Mouse (Mus musculus) lung, postnatal 0 days (tissue): ENCODE results near the gene Eif4h. TPM values are rescaled to one million over a fixed set of nuclear protein-coding genes. Genes with fewer than 3 reads are reported as not detected.

Source experiments
- ATAC-seq: fragments of 200-750 bp; cut with Nextera tagmentation; 2 replicates; pipeline ENCODE4 v1.8.0; 2017; ENCODE audit warnings: moderate library complexity
- DNase-seq: peaks from one replicate; pipeline ENCODE4 v3.0.0-alpha.2; 2016; ENCODE audit warnings: low spot score
- H3K27ac ChIP-seq: fragments of 300-500 bp; sonication (generic); 2 replicates; pipeline ENCODE4 v1.5.1; 2014; ENCODE audit warnings: antibody characterized with exemption, mild to moderate bottlenecking, low read length, mixed read lengths
- H3K27me3 ChIP-seq: fragments of 300-500 bp; sonication (generic); replicated peaks from 2 replicates; pipeline ENCODE4 v1.6.1; 2014; ENCODE audit warnings: low read length, mixed read lengths; ENCODE audit not compliant: insufficient read depth
- H3K36me3 ChIP-seq: fragments of 300-500 bp; sonication (generic); 2 replicates; pipeline ENCODE4 v1.6.1; 2014; ENCODE audit warnings: low read length, mixed read lengths; ENCODE audit not compliant: insufficient read depth
- H3K4me1 ChIP-seq: fragments of 300-500 bp; sonication (generic); 2 replicates; pipeline ENCODE4 v1.6.1; 2014; ENCODE audit warnings: antibody characterized with exemption, low read depth, low read length, mixed read lengths; ENCODE audit not compliant: insufficient read depth
- H3K4me2 ChIP-seq: fragments of 300-500 bp; sonication (generic); replicated peaks from 2 replicates; pipeline ENCODE4 v1.6.1; 2014; ENCODE audit warnings: low read depth, mild to moderate bottlenecking, low read length, moderate library complexity, mixed read lengths
- H3K4me3 ChIP-seq: fragments of 300-500 bp; sonication (generic); 2 replicates; pipeline ENCODE4 v1.5.1; 2014; ENCODE audit warnings: low read depth, low read length
- H3K9ac ChIP-seq: fragments of 300-500 bp; sonication (generic); replicated peaks from 2 replicates; pipeline ENCODE4 v1.6.1; 2014; ENCODE audit warnings: low read depth, mild to moderate bottlenecking
- H3K9me3 ChIP-seq: fragments of 300-500 bp; sonication (generic); 2 replicates; pipeline ENCODE4 v1.6.1; 2016; ENCODE audit warnings: low read length, mixed read lengths
- CTCF ChIP-seq: IDR thresholded peaks from 2 replicates; pipeline ENCODE4 v1.5.1; 2016; ENCODE audit warnings: antibody characterized with exemption, mild to moderate bottlenecking
- EP300 ChIP-seq: IDR thresholded peaks from 2 replicates; pipeline ENCODE4 v1.6.1; 2016; ENCODE audit warnings: antibody characterized with exemption, mild to moderate bottlenecking, control low read depth
- WGBS: fragments of 180-500 bp; shearing (Covaris S2); extraction: QIAGEN DNeasy Blood & Tissue Kit; methylation state at CpG from one replicate; pipeline ENCODE4 v1.1.7; 2014; 5-methylcytosine and 5-hydroxymethylcytosine counted together
- polyA plus RNA-seq: library from polyadenylated mRNA; unstranded; fragments of >200 nt; fragmentation: Nextera tagmentation; extraction: Ambion mirVana; gene quantifications from 2 replicates; pipeline ENCODE4 v1.2.1, GENCODE M21; 2015

Eif4h gene
- 403 and 485 TPM in 2 replicates for polyA plus RNA-seq

DNA sequence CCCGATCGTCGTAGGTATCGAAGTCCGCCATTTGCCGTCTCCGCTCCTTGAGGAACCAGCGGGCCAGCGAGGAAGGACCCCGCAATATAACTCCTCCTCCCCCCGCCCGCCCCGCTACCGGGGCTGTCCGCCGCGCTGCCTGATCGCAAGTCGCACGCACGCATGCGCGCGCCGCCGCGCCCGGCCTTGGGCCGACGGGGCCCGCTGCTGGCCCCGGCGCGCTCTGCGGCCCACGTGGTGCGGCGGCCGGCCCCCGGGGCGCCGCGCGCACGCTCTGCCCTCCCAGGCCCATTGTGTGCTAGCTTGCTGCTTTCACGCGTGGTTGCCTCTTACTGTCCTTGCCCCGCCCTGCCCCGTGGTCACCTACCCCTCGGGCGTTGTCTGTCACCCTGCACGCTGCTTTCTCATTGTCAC is at the start of gene Eif4h:
TSS of gene Eif4h (minus strand) at position 222 of the 414 bp plus-strand sequence.
- Histone ChIP-seq H3K27ac (peak within 1 kb of the TSS; percentile 99), H3K9ac (peak within 1 kb of the TSS; percentile 99), H3K27me3 (no peaks in the 10 kb centered on the region), H3K9me3 (no peaks in the 10 kb centered on the region), H3K4me1 (peaks cover 9% of the 10 kb centered on the region), H3K36me3 (peaks cover 4% of the 10 kb centered on the region; the same call in 1 of the 2 replicates), H3K4me3 (peak within 1 kb of the TSS; percentile 99), H3K4me2 (peak within 1 kb of the TSS; percentile 57)
- peak; percentile 98 for DNase-seq
- no peak for TF ChIP-seq CTCF
- ATAC-seq, result peak; percentile 95
- WGBS, result 0% methylated on average over 30 of the region's 52 CpGs

DNA sequence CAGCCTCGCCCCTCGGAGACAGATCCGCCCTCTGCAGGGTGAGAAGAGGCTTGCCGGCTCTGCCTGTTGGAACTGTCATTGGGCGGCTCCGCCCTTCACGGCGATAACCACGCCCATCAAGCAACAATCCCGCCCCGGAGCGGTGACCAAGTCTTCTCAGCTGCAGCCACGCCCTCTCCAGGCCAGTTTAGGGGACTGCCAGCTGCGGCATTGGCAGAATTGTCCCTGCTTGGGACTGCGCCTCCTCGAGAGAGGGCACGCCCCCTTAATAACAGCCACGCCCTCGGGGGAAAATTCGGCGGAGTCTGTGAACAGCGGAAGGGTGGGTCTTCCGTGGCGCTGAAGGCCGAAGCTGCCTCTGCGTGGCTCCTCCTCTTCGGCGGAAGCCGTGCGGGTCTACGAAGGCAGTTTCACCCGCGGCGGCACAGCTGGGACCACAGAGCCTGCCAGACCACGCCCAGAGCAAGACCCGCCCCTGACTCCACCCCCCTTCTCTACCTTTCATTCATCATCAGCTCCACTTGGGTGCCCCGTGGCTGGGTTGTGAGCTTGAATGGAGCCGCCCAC is 49.5 kb upstream of the Eif4h start:
- Histone ChIP-seq H3K27me3 (no peaks in the 10 kb centered on the region), H3K9me3 (no peaks in the 10 kb centered on the region), H3K4me3 (peak overlapping the region; percentile 76), H3K9ac (no peak overlapping the region), H3K4me1 (peaks cover 4% of the 10 kb centered on the region; the same call in 1 of the 2 replicates), H3K36me3 (no peaks in the 10 kb centered on the region), H3K27ac (peak overlapping the region; percentile 59), H3K4me2 (peak overlapping the region; percentile 89)
- peak; percentile 51 for TF ChIP-seq EP300
- TF ChIP-seq CTCF, result peak; percentile 71
- DNase-seq (peak; percentile 100), ATAC-seq (peak; percentile 96)
- 1% methylated on average over 33 of the region's 38 CpGs for WGBS

DNA sequence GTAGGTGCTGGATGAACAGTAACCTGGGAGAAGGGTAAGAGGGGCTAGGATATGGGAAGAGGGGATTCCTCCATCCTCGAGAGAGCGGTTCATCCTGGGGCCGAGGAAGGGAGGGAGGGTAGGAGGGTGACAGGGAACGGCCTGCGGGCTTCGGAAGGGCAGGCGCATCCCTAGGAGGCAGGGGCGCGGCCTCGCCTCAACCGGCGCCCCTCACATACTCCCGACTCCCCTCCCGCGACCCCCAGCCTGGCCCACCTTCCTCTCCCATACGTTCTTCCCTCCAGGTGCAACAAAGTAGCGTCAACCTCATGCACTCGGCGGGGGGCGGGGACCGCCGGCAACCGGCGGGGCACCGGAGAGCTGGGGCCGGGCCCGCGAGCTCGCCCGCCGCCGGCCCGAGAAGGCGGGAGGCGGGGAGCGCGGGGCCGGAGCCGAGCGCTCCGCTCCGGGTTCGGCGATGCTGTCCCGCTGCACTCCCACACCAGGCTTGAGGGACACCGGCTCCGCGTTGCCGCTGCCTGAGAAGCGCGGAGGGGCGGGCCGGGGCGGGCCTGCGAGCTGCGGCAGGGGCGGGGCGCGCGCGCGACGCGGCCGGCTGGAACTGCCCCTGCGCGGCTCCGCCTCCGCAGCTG is 48.9 kb upstream of the Eif4h start, which contains the start of gene Limk1:
TSS of gene Limk1 (minus strand) at position 513 of the 632 bp plus-strand sequence.
- H3K4me2 ChIP-seq, result peak within 1 kb of the TSS; percentile 89

DNA sequence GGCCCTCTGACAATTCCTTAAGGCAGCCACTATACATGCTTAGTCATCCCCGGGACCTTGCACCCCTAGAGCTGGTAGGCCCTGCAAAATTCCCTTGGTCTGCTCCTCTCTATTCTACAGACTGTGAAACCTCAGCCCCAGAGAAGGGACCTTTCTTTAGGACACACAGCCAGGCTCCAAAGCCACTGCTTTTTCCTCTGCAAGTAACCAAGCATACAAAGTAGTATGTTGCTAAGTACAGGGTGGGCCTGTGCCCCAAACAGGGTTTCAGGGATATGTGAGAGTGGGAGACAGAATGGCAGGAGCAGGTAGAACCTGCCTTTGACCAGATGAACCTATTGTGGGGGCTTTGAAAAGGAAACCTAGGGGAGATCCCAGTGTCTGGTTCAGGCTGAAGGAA is 47.9 kb upstream of the Eif4h start:
- H3K36me3 ChIP-seq, result no peaks in the 10 kb centered on the region
- H3K9me3 ChIP-seq, result no peaks in the 10 kb centered on the region
- H3K9ac ChIP-seq, result no peak overlapping the region
- no peak overlapping the region for H3K27ac ChIP-seq
- DNase-seq, result no peak
- peak overlapping the region; percentile 89 for H3K4me2 ChIP-seq
- H3K4me3 ChIP-seq, result peak overlapping the region; percentile 76
- peaks cover 4% of the 10 kb centered on the region; the same call in 1 of the 2 replicates for H3K4me1 ChIP-seq
- TF ChIP-seq CTCF, result no peak
- no peak for ATAC-seq
- H3K27me3 ChIP-seq, result no peaks in the 10 kb centered on the region
- WGBS, result 89% methylated on average over 1 of the region's 1 CpGs

More for the DNA sequence above, 48.9 kb upstream of the Eif4h start, which contains the start of gene Limk1:
- DNase-seq, result no peak
- Histone ChIP-seq H3K9me3 (no peaks in the 10 kb centered on the region), H3K36me3 (no peaks in the 10 kb centered on the region), H3K4me3 (peak within 1 kb of the TSS; percentile 76), H3K27ac (peak within 1 kb of the TSS; percentile 59), H3K4me1 (peaks cover 4% of the 10 kb centered on the region; the same call in 1 of the 2 replicates), H3K9ac (peak within 1 kb of the TSS; percentile 58), H3K27me3 (no peaks in the 10 kb centered on the region)
- under 1% methylated on average over 47 of the region's 69 CpGs for WGBS
- TF ChIP-seq CTCF, result no peak
- TF ChIP-seq EP300, result no peak
- no peak for ATAC-seq

DNA sequence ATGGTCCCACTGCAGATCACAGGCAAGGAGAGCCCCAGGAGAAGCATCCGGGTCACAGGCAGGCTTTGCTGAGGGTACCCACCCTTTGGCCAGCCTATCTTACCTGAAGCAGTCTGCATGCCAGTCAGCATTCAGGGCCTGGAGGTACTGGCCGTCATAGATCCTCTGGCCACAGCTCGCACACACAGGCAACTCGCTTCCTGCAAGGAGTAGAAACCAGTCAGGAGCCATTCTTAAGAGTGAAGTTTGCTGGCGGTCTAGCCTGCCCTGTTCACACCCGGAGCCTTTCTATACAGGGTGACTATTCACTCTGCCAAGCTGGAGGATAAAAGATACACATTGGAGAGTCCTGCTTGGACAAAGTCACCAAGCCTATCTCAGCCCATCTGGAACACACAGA is 47.3 kb upstream of the Eif4h start:
- 88% methylated on average over 6 of the region's 6 CpGs for WGBS
- H3K27me3 ChIP-seq, result no peaks in the 10 kb centered on the region
- peaks cover 4% of the 10 kb centered on the region; the same call in 1 of the 2 replicates for H3K4me1 ChIP-seq
- H3K36me3 ChIP-seq, result no peaks in the 10 kb centered on the region
- no peak overlapping the region for H3K27ac ChIP-seq
- ATAC-seq (no peak), DNase-seq (no peak)
- TF ChIP-seq CTCF (no peak), EP300 (no peak)
- H3K9me3 ChIP-seq, result no peaks in the 10 kb centered on the region
- no peak overlapping the region for H3K9ac ChIP-seq
- H3K4me2 ChIP-seq, result no peak overlapping the region
- H3K4me3 ChIP-seq, result no peak overlapping the region

DNA sequence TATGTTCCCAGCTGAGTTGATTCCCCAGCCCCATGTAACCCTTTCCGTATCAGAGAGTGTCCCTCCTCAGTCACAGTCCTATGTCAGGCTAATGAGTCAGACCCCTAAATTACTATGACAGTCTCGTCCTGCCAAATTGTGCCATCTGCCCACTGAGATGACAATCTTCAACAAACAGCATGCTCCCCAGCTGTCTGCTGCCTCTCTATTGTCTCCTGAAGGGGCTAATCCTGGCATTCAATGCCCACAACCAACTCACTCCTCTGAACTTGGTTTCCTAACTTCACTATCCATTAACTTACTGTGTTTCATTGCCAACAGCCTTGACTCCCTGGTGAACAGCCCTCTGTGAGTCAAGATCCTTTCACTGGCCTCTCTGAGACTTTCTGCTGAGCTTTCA is 45.1 kb upstream of the Eif4h start:
- ATAC-seq (no peak), DNase-seq (no peak)
- Histone ChIP-seq H3K4me2 (no peak overlapping the region), H3K27me3 (no peaks in the 10 kb centered on the region), H3K9ac (no peak overlapping the region), H3K27ac (no peak overlapping the region), H3K36me3 (no peaks in the 10 kb centered on the region), H3K4me3 (no peak overlapping the region), H3K4me1 (peaks cover 18% of the 10 kb centered on the region; the same call in 1 of the 2 replicates), H3K9me3 (no peaks in the 10 kb centered on the region)
- 80% methylated on average over 2 of the region's 2 CpGs for WGBS
- TF ChIP-seq EP300 (no peak), CTCF (no peak)
